Mouse (Mus musculus) cortical plate, adult 2 months (tissue): ENCODE results near the gene Uba7.

Experiments used
- CTCF ChIP-seq: fragments of 200-500 bp; IDR thresholded peaks from 2 replicates; pipeline ENCODE4 v1.5.1; 2011; ENCODE audit warnings: mild to moderate bottlenecking, control low read depth, low read length; ENCODE audit not compliant: insufficient read depth; ENCODE audit errors: extremely low read depth
- POLR2A ChIP-seq: fragments of 200-500 bp; IDR thresholded peaks from 2 replicates; pipeline ENCODE4 v1.6.1; 2011; ENCODE audit warnings: mild to moderate bottlenecking, low read length, control low read depth; ENCODE audit not compliant: insufficient read depth; ENCODE audit errors: extremely low read depth

GRCm38 (mm10) chr9:107974491-107975171 lies 674 bp upstream of the Uba7 start:
- TF ChIP-seq CTCF (no peak), POLR2A (no peak)
